Mouse (Mus musculus): ENCODE measurements around the gene Zfp865.

The Zfp865 gene

DNA sequence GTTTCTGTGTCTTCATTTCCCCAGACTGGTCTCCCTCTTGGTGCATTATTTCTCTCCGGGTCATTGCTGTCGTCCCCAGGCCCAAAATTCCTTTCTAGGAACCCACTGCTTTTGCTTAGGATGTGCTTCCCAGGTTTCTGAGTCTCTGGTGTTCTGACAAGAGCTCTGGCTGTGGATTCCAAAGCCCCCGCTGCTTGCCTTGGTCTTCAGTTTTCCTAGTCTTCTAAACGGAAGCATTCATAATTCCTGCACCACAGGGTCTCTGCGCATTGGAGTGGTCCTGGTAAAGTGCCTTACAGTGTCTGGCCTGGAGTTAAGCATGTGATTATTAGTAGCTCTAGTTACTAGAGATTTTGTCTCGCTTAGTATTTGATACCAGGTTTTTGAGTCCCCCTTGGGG, 60.6 kb downstream of the Zfp865 start:
- WGBS, result 4% methylated on average over 6 of the region's 6 CpGs

DNA sequence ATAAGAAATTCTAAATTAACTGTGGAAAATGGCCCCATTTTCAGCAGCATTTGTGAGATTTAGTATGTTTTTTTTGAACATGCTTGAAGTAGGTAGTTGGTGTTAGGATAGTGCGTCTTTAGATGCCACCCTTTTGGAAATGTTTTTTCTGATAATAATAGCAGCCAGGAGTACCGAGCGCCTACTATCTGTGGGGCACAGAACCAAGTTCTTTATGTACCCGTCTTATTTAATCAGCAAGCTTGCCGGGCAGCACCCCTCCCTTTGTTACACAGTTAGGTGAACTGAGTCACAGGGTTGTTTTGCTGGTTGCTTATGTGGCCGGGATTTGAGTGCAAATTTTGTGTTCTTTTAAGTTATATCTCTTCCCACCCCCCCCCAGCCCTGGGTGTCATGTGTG, 61.1 kb downstream of the Zfp865 start:
- 26% methylated on average over 6 of the region's 6 CpGs for WGBS

DNA sequence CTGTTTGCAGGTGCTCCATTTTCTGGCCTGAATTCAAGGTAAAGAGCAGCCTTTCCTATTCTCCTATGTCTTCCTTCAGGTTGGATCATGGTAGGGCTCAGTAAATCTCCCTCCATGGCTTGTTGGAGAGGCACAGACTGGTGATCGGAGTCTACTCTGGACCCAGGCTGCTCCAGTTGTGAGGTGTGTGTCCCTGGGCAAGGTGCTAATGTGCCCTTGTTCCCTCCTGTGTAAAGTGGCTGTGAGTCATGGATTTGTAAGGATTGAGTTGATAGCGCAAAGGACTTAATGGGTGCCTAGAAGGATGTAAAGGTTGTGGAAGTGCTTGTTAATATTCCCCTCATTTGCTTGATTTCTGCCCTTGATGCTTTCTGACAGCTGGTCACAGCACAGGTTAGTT, 61.8 kb downstream of the Zfp865 start:
- WGBS, result 85% methylated on average over 2 of the region's 2 CpGs

DNA sequence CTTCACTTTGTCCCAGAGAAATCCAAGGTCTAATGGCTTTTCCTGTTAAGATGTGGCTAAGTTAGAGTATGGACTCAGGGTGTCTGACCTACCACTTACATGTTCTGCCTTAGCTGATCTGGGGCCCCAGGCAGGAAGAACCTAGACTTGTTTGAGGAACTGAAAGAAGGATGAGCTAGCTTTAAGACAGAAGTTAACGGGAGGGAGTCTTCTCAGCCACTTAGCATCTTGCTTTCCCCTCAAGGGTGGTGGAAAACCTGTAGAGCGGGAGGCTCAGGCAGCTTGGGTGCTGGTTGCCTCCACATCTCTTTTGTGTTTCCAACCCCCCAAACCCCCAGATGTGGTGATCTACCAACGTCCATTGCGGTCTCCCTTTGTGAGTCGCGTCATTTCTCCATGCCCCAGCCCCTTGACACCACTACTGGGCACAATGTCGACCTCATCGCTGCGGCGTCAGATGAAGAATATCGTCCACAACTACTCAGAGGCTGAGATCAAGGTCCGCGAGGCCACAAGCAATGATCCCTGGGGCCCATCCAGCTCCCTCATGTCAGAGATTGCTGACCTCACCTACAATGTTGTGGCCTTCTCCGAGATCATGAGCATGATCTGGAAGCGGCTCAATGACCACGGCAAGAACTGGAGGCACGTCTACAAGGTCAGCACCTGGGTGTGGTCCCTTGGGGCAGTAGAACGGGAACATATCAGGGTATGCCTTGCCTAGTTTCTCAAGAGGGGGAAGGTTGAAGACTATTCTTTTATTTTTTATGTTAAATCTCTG, 63.3 kb downstream of the Zfp865 start:
- WGBS, result 87% methylated on average over 18 of the region's 18 CpGs

DNA sequence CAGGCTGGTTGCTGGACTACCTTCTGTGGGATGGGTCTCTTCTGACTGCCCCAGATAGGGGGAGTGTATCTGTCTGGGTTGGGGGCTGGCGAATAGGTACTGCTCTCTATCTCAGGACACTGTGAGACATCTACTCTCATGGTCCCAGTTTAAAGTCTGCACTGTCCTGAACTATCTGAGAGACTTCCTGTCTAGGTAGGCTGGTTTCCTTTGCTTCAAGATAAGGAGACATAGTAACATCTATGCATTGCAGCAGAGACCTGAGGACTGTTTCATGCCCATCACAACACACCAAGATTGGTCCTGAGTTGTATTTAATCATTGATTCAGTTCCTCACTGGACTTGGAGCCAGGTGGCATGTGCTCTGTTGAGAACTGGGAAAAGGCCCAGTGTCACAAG, 65.3 kb downstream of the Zfp865 start:
- 94% methylated on average over 1 of the region's 1 CpGs for WGBS

All from cerebral cortex, adult 2 months (tissue).